Mouse (Mus musculus) testis, adult 2 months (tissue): ENCODE measurements at regions not wholly inside any gene's neighbourhood (a gene's known extent, or its start where the extent isn't known, plus 50 kb on each side); places are given as distances from the start of the nearest gene placed in this dataset.
"Not testable (repeated sequence)": the region's sequence is repeated elsewhere in the genome, so short reads cannot be mapped to it uniquely, and the experiment has no call there.

ENCODE experiments used
- H3K27ac ChIP-seq: fragments of 200-500 bp; 2 replicates; pipeline ENCODE4 v1.5.1; 2012; ENCODE audit warnings: low read depth, low read length; ENCODE audit not compliant: control insufficient read depth, insufficient read depth
- H3K27me3 ChIP-seq: fragments of 200-500 bp; 2 replicates; pipeline ENCODE4 v1.6.1; 2012; ENCODE audit warnings: mild to moderate bottlenecking, low read length, moderate library complexity; ENCODE audit not compliant: control insufficient read depth, insufficient read depth
- H3K36me3 ChIP-seq: fragments of 200-500 bp; 2 replicates; pipeline ENCODE4 v1.6.1; 2012; ENCODE audit warnings: mild to moderate bottlenecking, low read length; ENCODE audit not compliant: control insufficient read depth, insufficient read depth
- H3K4me1 ChIP-seq: fragments of 200-500 bp; 2 replicates; pipeline ENCODE4 v1.6.1; 2012; ENCODE audit warnings: low read length; ENCODE audit not compliant: control insufficient read depth, insufficient read depth
- H3K4me3 ChIP-seq: fragments of 200-500 bp; 2 replicates; pipeline ENCODE4 v1.5.1; 2012; ENCODE audit warnings: low read depth, mild to moderate bottlenecking, low read length, moderate library complexity, mixed read lengths; ENCODE audit not compliant: control insufficient read depth
- CTCF ChIP-seq: fragments of 200-500 bp; IDR thresholded peaks from 2 replicates; pipeline ENCODE4 v1.5.1; 2012; ENCODE audit warnings: low read depth, mild to moderate bottlenecking, inconsistent platforms, low read length, moderate library complexity; ENCODE audit not compliant: control insufficient read depth, insufficient read depth, insufficient replicate concordance
- POLR2A ChIP-seq: fragments of 200-500 bp; IDR thresholded peaks from 2 replicates; pipeline ENCODE4 v1.6.1; 2012; ENCODE audit warnings: low read depth, mild to moderate bottlenecking, inconsistent platforms, low read length, moderate library complexity; ENCODE audit not compliant: control insufficient read depth

GRCm38 (mm10) chr12:20196386-20196785 lies 242.1 kb downstream of the Gm21863 start:
- not testable (repeated sequence) for H3K27ac ChIP-seq, H3K4me3 ChIP-seq

DNA sequence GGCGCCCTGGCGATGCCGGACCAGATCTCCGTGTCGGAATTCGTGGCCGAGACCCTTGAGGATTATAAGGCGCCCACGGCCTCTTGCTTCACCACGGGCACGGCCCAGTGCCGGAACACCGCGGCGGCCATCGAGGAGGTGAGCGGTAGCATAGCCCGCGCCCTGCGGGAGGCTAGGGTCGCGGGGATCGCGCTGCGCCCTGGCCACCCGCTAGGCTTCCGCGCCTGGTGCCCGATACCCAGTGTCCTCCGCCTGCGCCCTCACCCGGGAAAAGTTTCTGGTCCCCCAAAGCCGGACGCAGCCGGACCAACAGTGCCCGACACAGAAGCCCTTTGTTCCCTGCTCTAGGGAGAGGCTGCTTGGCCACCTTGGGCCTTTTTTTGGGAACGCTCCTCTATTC lies 242.6 kb downstream of the Gm21863 start:
- not testable (repeated sequence) for H3K27me3 ChIP-seq, H3K4me1 ChIP-seq, H3K27ac ChIP-seq, H3K36me3 ChIP-seq
- H3K4me3 ChIP-seq = peak overlapping the region; percentile 40

More at GRCm38 (mm10) chr12:20196386-20196785, 242.1 kb downstream of the Gm21863 start:
- H3K4me1 ChIP-seq, H3K36me3 ChIP-seq, H3K27me3 ChIP-seq: not testable (repeated sequence)

DNA sequence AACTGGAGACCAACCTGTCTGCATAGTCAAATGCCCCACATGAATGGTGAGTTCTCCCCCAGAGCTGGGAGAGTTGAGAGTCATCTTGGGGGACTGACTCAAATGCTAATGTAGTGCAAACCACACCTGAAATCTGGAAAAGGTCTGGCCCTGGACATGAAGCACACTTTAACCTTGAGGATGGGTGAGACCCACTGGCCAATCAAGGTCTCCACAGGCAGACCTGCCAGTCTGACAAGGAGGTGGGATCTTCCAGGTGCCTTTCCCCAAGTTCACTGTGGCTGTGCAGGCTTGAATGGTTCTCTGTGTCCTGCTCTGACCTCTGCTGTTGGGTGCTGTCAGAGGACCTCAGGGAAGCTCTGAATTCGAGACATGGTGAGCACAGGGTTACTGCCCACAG lies 269.6 kb downstream of the Gm21863 start:
- not testable (repeated sequence) for H3K36me3 ChIP-seq, H3K27me3 ChIP-seq, H3K27ac ChIP-seq, H3K4me3 ChIP-seq, H3K4me1 ChIP-seq

GRCm38 (mm10) chr12:20226831-20227230 lies 272.5 kb downstream of the Gm21863 start:
- not testable (repeated sequence) for H3K36me3 ChIP-seq, H3K27me3 ChIP-seq, H3K4me3 ChIP-seq, H3K4me1 ChIP-seq, H3K27ac ChIP-seq

DNA sequence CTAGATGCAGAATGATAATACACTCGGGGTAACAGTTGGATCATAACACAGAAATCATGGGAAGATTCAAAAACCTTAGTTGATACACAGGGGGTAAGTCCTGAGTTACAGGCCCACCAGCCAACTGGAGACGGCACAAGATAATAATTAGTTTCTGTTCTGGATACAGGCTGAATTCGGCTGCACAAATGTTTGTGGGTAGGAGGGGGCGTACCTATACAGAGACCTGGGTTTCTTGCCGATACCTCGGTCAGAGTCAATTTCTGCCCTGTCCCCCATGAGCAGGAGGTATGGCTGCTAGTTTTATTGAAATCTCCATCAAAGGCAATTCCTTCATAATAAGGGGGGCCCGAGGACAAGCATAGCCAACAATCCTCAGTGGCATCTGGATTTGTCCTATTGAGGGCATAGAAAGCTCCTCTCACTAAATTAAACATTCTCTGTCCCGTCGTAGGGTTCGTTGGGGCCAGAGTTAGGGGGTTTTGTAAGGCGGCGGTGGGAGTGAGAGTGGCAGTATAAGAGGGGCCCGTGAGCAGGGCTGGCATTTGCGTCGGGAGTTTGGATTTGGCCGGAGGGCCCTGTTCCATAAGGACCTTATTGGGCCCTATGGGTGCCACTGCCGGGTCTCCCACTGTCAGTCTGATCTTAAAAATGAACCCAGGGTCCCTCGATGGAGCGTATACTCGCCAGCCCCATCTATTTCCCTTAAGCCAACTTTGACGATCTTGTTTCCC lies 273.3 kb downstream of the Gm21863 start:
- not testable (repeated sequence) for H3K27ac ChIP-seq, H3K36me3 ChIP-seq, H3K4me3 ChIP-seq, H3K27me3 ChIP-seq, H3K4me1 ChIP-seq

DNA sequence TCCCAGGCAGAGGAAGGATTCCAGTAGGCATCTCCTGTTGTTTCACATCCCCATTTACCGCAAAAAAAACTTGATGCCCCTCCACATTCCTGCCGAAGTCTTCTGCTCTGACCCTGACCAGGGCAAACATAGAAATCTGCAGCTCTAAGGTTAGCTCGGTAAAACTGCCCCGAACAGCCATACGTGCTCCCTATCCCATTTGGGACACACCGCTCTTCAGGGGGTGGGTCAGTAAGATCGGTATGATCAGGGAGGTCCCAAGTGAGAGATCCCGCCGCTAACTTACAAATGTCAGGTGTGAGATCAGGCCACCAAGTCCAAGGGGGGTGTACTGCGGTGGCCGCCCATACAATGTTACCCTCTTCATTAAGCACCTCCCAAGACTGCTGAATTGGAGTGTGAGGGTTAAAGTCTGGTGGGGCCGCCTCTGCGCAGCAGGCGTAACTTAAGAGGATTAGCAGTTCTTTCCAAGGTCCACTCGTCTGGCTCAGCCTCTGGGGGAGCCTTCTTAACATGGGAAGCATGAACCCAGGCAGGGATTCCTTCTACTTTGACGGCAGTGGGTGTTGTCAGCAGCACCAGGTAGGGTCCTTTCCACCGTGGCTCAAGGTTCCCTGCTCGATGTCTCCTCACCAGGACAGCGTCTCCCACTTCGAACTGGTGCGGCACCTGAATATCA lies 274.2 kb downstream of the Gm21863 start:
- H3K4me3 ChIP-seq, H3K4me1 ChIP-seq, H3K27ac ChIP-seq, H3K27me3 ChIP-seq, H3K36me3 ChIP-seq: not testable (repeated sequence)

- not testable (repeated sequence) for H3K27ac ChIP-seq, H3K4me3 ChIP-seq, H3K36me3 ChIP-seq, H3K27me3 ChIP-seq, H3K4me1 ChIP-seq
These were observed 275.1 kb downstream of the Gm21863 start for GRCm38 (mm10) chr12:20229441-20229840.

- 0 out of 2 replicates have a peak, but pooled peaks have one; percentile 7 for TF ChIP-seq CTCF
- no peak for TF ChIP-seq POLR2A
- Histone ChIP-seq H3K27ac (no peak overlapping the region), H3K4me1 (no peaks in the 10 kb centered on the region), H3K27me3 (no peaks in the 10 kb centered on the region), H3K36me3 (no peaks in the 10 kb centered on the region), H3K4me3 (no peak overlapping the region)
These were observed 276.0 kb downstream of the Gm21863 start for GRCm38 (mm10) chr12:20230141-20230892.
